In genomic region chr12:49379446-49379845, GRCm38 (mm10) we compare ENCODE assay signal across 21 mouse cellular contexts. TPM values are rescaled to one million over a fixed set of nuclear protein-coding genes. Genes with fewer than 3 reads are reported as not detected.
DNase-seq lines count a peak whose midpoint lies in the region; ATAC-seq lines count a peak whose summit lies in the region.
"Had no signal": no experiment of that assay in that cellular context is flagged by ENCODE, and none has a peak within 500 bp of the region (broad histone marks: within the 10 kb centered on the region; RNA-seq: fewer than 3 reads in every experiment).

No protein-coding gene starts in this region.

- no peaks in the 10 kb centered on the region for H3K36me3 ChIP-seq in midbrain, embryonic 14.5 days (ENCODE audit: control insufficient read depth, insufficient read depth, low read length)
- no peaks in the 10 kb centered on the region for H3K36me3 ChIP-seq in midbrain, embryonic 15.5 days (replicated peaks)
- H3K36me3 ChIP-seq in forebrain, embryonic 11.5 days (ENCODE audit: control insufficient read depth, insufficient read depth, low read length), result no peaks in the 10 kb centered on the region
- H3K36me3 ChIP-seq: embryonic facial prominence, embryonic 15.5 days; limb, embryonic 10.5 days; liver, embryonic 12.5 days; lung, embryonic 15.5 days had no signal

- H3K4me1 ChIP-seq in midbrain, embryonic 14.5 days (ENCODE audit: control insufficient read depth, insufficient read depth, low read length), result no peaks in the 10 kb centered on the region
- H3K4me1 ChIP-seq in midbrain, embryonic 15.5 days, result peaks cover 7% of the 10 kb centered on the region; the same call in 1 of the 2 replicates
- H3K4me1 ChIP-seq in forebrain, embryonic 11.5 days (replicated peaks; ENCODE audit: control insufficient read depth, insufficient read depth, low read length), result 0 out of 2 replicates have a peak, but pooled peaks cover 3% of the 10 kb centered on the region

- H3K27ac ChIP-seq in midbrain, embryonic 14.5 days (replicated peaks; ENCODE audit: low read depth, low read length), result no peak overlapping the region
- H3K27ac ChIP-seq in midbrain, embryonic 15.5 days, result no peak overlapping the region
- peak overlapping the region; percentile 94 for H3K27ac ChIP-seq in forebrain, embryonic 11.5 days (ENCODE audit: low read depth, low read length)
- H3K27ac ChIP-seq: embryonic facial prominence, embryonic 15.5 days; limb, embryonic 10.5 days; liver, embryonic 12.5 days; lung, embryonic 15.5 days; stomach, postnatal 0 days had no signal

- peak; percentile 19 for DNase-seq in embryo, embryonic 10 days (ENCODE audit: low spot score)
- DNase-seq in embryo, embryonic 10.5 days (ENCODE audit: low spot score), result no peak
- peak; percentile 9 for DNase-seq in midbrain, embryonic 14.5 days
- peak; percentile 67 for DNase-seq in forebrain, embryonic 11.5 days (ENCODE audit: low spot score)
- peak; percentile 44 for DNase-seq in layer of hippocampus, adult 9-11 months
- DNase-seq in kidney, postnatal 10 days, result no peak
- DNase-seq: adrenal gland, postnatal 25 days; gastrocnemius, postnatal 25 days; heart, postnatal 36 days; thymus, postnatal 36 days had no signal

- no peak for ATAC-seq in midbrain, embryonic 14.5 days (ENCODE audit: low FRiP score, low TSS enrichment)
- no peak for ATAC-seq in midbrain, embryonic 15.5 days (replicated peaks)
- no peak for ATAC-seq in forebrain, embryonic 11.5 days (replicated peaks; ENCODE audit: low FRiP score)
- no peak for ATAC-seq in inflammation-experienced regulatory T-cells, adult 6 months
- ATAC-seq: hindbrain, embryonic 16.5 days; liver, embryonic 12.5 days had no signal

- H3K9ac ChIP-seq in midbrain, embryonic 14.5 days (replicated peaks; ENCODE audit: low read length), result no peak overlapping the region
- no peak overlapping the region for H3K9ac ChIP-seq in midbrain, embryonic 15.5 days
- H3K9ac ChIP-seq in forebrain, embryonic 11.5 days (ENCODE audit: low read length), result peak overlapping the region; percentile 83
- H3K9ac ChIP-seq: embryonic facial prominence, embryonic 15.5 days; liver, embryonic 12.5 days; lung, embryonic 15.5 days had no signal

- no peak overlapping the region for H3K4me2 ChIP-seq in midbrain, embryonic 14.5 days (ENCODE audit: low read length)
- H3K4me2 ChIP-seq in midbrain, embryonic 15.5 days, result no peak overlapping the region
- H3K4me2 ChIP-seq in forebrain, embryonic 11.5 days (ENCODE audit: low read depth, low read length, severe bottlenecking), result peak overlapping the region; percentile 55
- H3K4me2 ChIP-seq: embryonic facial prominence, embryonic 15.5 days; heart, embryonic 11.5 days; liver, embryonic 12.5 days; lung, embryonic 15.5 days had no signal

- WGBS in midbrain, embryonic 14.5 days, result 4% methylated on average over 11 of the region's 11 CpGs
- 3% methylated on average over 11 of the region's 11 CpGs for whole genome bisulfite sequencing in midbrain, embryonic 15.5 days
- 4% methylated on average over 11 of the region's 11 CpGs for WGBS in forebrain, embryonic 11.5 days

- no peak overlapping the region for H3K4me3 ChIP-seq in midbrain, embryonic 14.5 days (replicated peaks; ENCODE audit: low read depth, low read length)
- no peak overlapping the region for H3K4me3 ChIP-seq in midbrain, embryonic 15.5 days
- H3K4me3 ChIP-seq in forebrain, embryonic 11.5 days (ENCODE audit: low read depth, low read length), result peak overlapping the region; percentile 87
- H3K4me3 ChIP-seq: embryonic facial prominence, embryonic 15.5 days; limb, embryonic 10.5 days; liver, embryonic 12.5 days; lung, embryonic 15.5 days had no signal

- no peaks in the 10 kb centered on the region for H3K9me3 ChIP-seq in midbrain, embryonic 14.5 days (ENCODE audit: control insufficient read depth, low read length)
- H3K9me3 ChIP-seq in midbrain, embryonic 15.5 days, result no peaks in the 10 kb centered on the region
- H3K9me3 ChIP-seq in forebrain, embryonic 11.5 days (ENCODE audit: control insufficient read depth, low read length), result no peaks in the 10 kb centered on the region
- H3K9me3 ChIP-seq: embryonic facial prominence, embryonic 15.5 days; limb, embryonic 10.5 days; liver, embryonic 12.5 days; lung, embryonic 15.5 days had no signal

- peaks cover 90% of the 10 kb centered on the region for H3K27me3 ChIP-seq in midbrain, embryonic 14.5 days (ENCODE audit: control insufficient read depth, insufficient read depth, low read length)
- H3K27me3 ChIP-seq in midbrain, embryonic 15.5 days (replicated peaks), result peaks cover 65% of the 10 kb centered on the region
- peaks cover 25% of the 10 kb centered on the region for H3K27me3 ChIP-seq in forebrain, embryonic 11.5 days (ENCODE audit: control insufficient read depth, insufficient read depth, low read length)

RNA-seq across cellular contexts. Expression of gene Foxg1, which starts 3.0 kb away (rescaled TPM):
- polyA plus RNA-seq in midbrain, embryonic 14.5 days (2014; fragmentation: Nextera tagmentation; extraction: Ambion mirVana), result 0.16 and 0.28 TPM in 2 replicates
- polyA plus RNA-seq in midbrain, embryonic 15.5 days (2015; fragmentation: Nextera tagmentation; extraction: Ambion mirVana), result 1.3 and 2.4 TPM in 2 replicates
- 40.4 and 45.5 TPM in 2 replicates for polyA plus RNA-seq in forebrain, embryonic 11.5 days (2014; fragmentation: Nextera tagmentation; extraction: Ambion mirVana)
- polyA plus RNA-seq in inflammation-experienced regulatory T-cells, adult 6 months (2017; shearing (Covaris generic)), result not detected
- polyA plus RNA-seq: hindbrain, embryonic 16.5 days; kidney, embryonic 14.5 days; liver, embryonic 12.5 days; spleen, adult 2 months; stomach, postnatal 0 days had no signal

RNA-seq across cellular contexts. Expression of gene Gm43517, which starts 5.5 kb away (rescaled TPM):
- polyA plus RNA-seq in midbrain, embryonic 14.5 days (2014; fragmentation: Nextera tagmentation; extraction: Ambion mirVana), result not detected in 2 replicates
- polyA plus RNA-seq in midbrain, embryonic 15.5 days (2015; fragmentation: Nextera tagmentation; extraction: Ambion mirVana), result 0.24 TPM in 1 of 2 replicates, not detected in the other
- polyA plus RNA-seq in forebrain, embryonic 11.5 days (2014; fragmentation: Nextera tagmentation; extraction: Ambion mirVana), result 1.3 and 1.4 TPM in 2 replicates
- not detected for polyA plus RNA-seq in inflammation-experienced regulatory T-cells, adult 6 months (2017; shearing (Covaris generic))
- polyA plus RNA-seq: heart, embryonic 11.5 days; hindbrain, embryonic 16.5 days; kidney, embryonic 14.5 days; limb, embryonic 10.5 days; liver, embryonic 12.5 days; lung, embryonic 15.5 days; spleen, adult 2 months; stomach, postnatal 0 days had no signal

Comparison
In these comparisons a context has a peak if more than half of its experiments do, and no peak if none do; other contexts are left out.
1. DNase-seq: peak in embryo, embryonic 10 days (single experiment), midbrain, embryonic 14.5 days (single experiment), forebrain, embryonic 11.5 days (single experiment) and layer of hippocampus, adult 9-11 months (single experiment); none in embryo, embryonic 10.5 days (single experiment) and kidney, postnatal 10 days (single experiment).
2. RNA of gene Foxg1, which starts 3.0 kb away (polyA plus RNA-seq): 40.4 to 45.5 TPM in forebrain, embryonic 11.5 days; 1.3 to 2.4 TPM in midbrain, embryonic 15.5 days, 0.16 to 0.28 TPM in midbrain, embryonic 14.5 days and not detected in inflammation-experienced regulatory T-cells, adult 6 months; every median in the first group is over 10 times any median in the second.